Mouse (Mus musculus) urinary bladder, adult 18-20 months (tissue): ENCODE data around the gene Tmem120b.
A peak's percentile ranks its signal among the peaks of the same experiment; 100 is the strongest.

ENCODE experiments used
- DNase-seq, 2 experiments: peaks; one replicate each; pipeline ENCODE4 v3.0.0; 2022; ENCODE audit warnings: low spot score in 2 of 2, mixed read lengths in 2 of 2

Tmem120b gene

GRCm38 (mm10) chr5:123068115-123068514, at the start of gene Tmem120b:
TSS of gene Tmem120b (plus strand) at chr5:123068415.
- no peak for DNase-seq

GRCm38 (mm10) chr5:123019336-123020016, 48.7 kb upstream of the Tmem120b start:
- no peak for DNase-seq

- DNase-seq, result no peak
Measured at GRCm38 (mm10) chr5:123020426-123020825, 47.8 kb upstream of the Tmem120b start.

- no peak for DNase-seq
Measured at GRCm38 (mm10) chr5:123021438-123021837, 46.8 kb upstream of the Tmem120b start.

- DNase-seq, result no peak
Measured at GRCm38 (mm10) chr5:123023049-123023448, 45.2 kb upstream of the Tmem120b start.

GRCm38 (mm10) chr5:123024312-123024711, 43.9 kb upstream of the Tmem120b start:
- DNase-seq, result no peak

- no peak for DNase-seq
Measured at GRCm38 (mm10) chr5:123024965-123025573, 43.1 kb upstream of the Tmem120b start.

GRCm38 (mm10) chr5:123026414-123026813, 41.8 kb upstream of the Tmem120b start:
- DNase-seq, result no peak

- DNase-seq, result no peak
Measured at GRCm38 (mm10) chr5:123027436-123027835, 40.8 kb upstream of the Tmem120b start.

GRCm38 (mm10) chr5:123029729-123030128, 38.5 kb upstream of the Tmem120b start:
- DNase-seq, result no peak

GRCm38 (mm10) chr5:123031312-123031711, 36.9 kb upstream of the Tmem120b start:
- DNase-seq, result no peak

- DNase-seq, result no peak
Measured at GRCm38 (mm10) chr5:123033646-123034160, 34.5 kb upstream of the Tmem120b start.

GRCm38 (mm10) chr5:123035089-123035488, 33.1 kb upstream of the Tmem120b start:
- DNase-seq, result no peak

- DNase-seq, result no peak
Measured at GRCm38 (mm10) chr5:123035564-123035963, 32.7 kb upstream of the Tmem120b start.

GRCm38 (mm10) chr5:123038115-123038514, 30.1 kb upstream of the Tmem120b start:
- DNase-seq, result no peak

- peak; percentile 72 to 73 for DNase-seq
Measured at GRCm38 (mm10) chr5:123039120-123039752, 29.0 kb upstream of the Tmem120b start.

GRCm38 (mm10) chr5:123040796-123041195, 27.4 kb upstream of the Tmem120b start:
- DNase-seq, result no peak

GRCm38 (mm10) chr5:123043856-123044255, 24.4 kb upstream of the Tmem120b start:
- DNase-seq, result no peak

- peak in 1 of 2 experiments; percentile 36 for DNase-seq
Measured at GRCm38 (mm10) chr5:123045561-123046295, 22.5 kb upstream of the Tmem120b start.

GRCm38 (mm10) chr5:123046916-123047315, 21.3 kb upstream of the Tmem120b start, which contains the start of gene Morn3:
TSS of gene Morn3 (minus strand) at chr5:123047016.
- no peak for DNase-seq

GRCm38 (mm10) chr5:123049271-123049670, 18.9 kb upstream of the Tmem120b start:
- no peak for DNase-seq

- no peak for DNase-seq
Measured at GRCm38 (mm10) chr5:123050918-123051317, 17.3 kb upstream of the Tmem120b start.
